Mouse (Mus musculus) stomach, embryonic 15.5 days (tissue): ENCODE measurements around the gene Dnajc4. TPM values are rescaled to one million over a fixed set of nuclear protein-coding genes. Genes with fewer than 3 reads are reported as not detected.

Source experiments
- ATAC-seq: fragments of 200-750 bp; cut with Nextera tagmentation; 2 replicates; pipeline ENCODE4 v1.8.0; 2017; ENCODE audit warnings: low read depth, moderate number of reproducible peaks, moderate TSS enrichment; ENCODE audit not compliant: insufficient read depth, low FRiP score
- H3K27ac ChIP-seq: fragments of 300-500 bp; sonication (generic); 2 replicates; pipeline ENCODE4 v1.5.1; 2015; ENCODE audit warnings: mild to moderate bottlenecking, inconsistent platforms
- H3K27me3 ChIP-seq: fragments of 300-500 bp; sonication (generic); replicated peaks from 2 replicates; pipeline ENCODE4 v1.6.1; 2015; ENCODE audit warnings: inconsistent platforms
- H3K36me3 ChIP-seq: fragments of 300-500 bp; sonication (generic); 2 replicates; pipeline ENCODE4 v1.6.1; 2015; ENCODE audit warnings: inconsistent platforms
- H3K4me1 ChIP-seq: fragments of 300-500 bp; sonication (generic); 2 replicates; pipeline ENCODE4 v1.6.1; 2015; ENCODE audit warnings: inconsistent platforms
- H3K4me2 ChIP-seq: fragments of 300-500 bp; sonication (generic); 2 replicates; pipeline ENCODE4 v1.6.1; 2015; ENCODE audit warnings: mild to moderate bottlenecking, inconsistent platforms
- H3K4me3 ChIP-seq: fragments of 300-500 bp; sonication (generic); replicated peaks from 2 replicates; pipeline ENCODE4 v1.5.1; 2015; ENCODE audit warnings: inconsistent platforms
- H3K9ac ChIP-seq: fragments of 300-500 bp; sonication (generic); 2 replicates; pipeline ENCODE4 v1.6.1; 2015; ENCODE audit warnings: inconsistent platforms
- H3K9me3 ChIP-seq: fragments of 300-500 bp; sonication (generic); 2 replicates; pipeline ENCODE4 v1.6.1; 2016; ENCODE audit warnings: inconsistent platforms
- WGBS: fragments of 180-500 bp; shearing (Covaris S2); methylation state at CpG from one replicate; pipeline ENCODE4 v1.1.7; 2015; 5-methylcytosine and 5-hydroxymethylcytosine counted together
- polyA plus RNA-seq: library from polyadenylated mRNA; unstranded; fragments of >200 nt; fragmentation: Nextera tagmentation; extraction: Ambion mirVana; gene quantifications from 2 replicates; pipeline ENCODE4 v1.2.1, GENCODE M21; 2015

Gene Dnajc4
- polyA plus RNA-seq, 1 experiment from 2014 or later, result 26.4 TPM

DNA sequence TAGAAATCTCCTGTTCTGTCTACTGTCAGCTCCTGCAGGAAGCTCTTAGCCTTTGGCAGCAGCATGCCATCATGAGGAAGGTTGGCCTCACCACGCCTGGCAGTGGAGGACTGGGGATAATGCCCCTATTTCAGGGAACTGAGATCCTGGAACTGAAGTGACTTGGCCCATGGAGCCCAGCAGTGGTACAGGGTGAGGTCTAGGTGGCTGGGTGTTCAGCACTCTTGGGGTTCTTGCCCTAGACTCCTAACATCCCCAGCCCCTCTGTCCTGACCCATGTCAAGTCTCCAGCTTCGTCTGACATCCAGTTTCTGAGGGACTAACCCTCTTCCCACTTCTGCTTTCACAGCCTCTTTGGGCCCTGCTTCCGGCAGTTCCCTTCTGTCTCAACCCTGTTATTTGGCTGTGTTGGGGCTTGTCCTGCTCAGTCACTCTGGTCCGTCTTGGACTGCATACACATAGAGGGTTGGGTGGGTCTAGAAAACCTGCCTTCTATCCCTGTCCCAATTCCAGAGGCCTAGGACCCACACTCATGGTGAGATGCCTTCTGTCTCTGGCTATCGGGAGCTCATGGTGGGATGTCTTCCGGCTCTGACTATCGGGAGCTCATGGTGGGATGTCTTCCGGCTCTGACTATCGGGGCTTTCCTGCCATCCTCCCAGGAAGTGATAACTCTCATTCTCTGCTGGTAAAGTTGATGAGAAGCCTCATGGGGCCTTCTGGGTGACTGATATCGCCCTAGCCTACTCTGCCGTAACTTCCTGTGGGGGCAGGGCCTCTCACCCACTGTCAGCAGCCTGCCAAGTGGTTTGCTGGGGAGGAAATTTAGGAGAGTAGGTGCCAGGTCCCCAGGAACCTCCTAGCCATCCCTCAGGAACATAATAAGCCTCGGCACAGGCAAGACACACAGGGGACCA is 25.4 kb upstream of the Dnajc4 start:
- peak overlapping the region; percentile 16; the same call in 1 of the 2 replicates for H3K4me3 ChIP-seq
- H3K36me3 ChIP-seq, result peaks cover 29% of the 10 kb centered on the region
- peak overlapping the region; percentile 44 for H3K27ac ChIP-seq
- no peaks in the 10 kb centered on the region for H3K9me3 ChIP-seq
- ATAC-seq, result peak; percentile 61; the same call in 1 of the 2 replicates
- no peak overlapping the region for H3K9ac ChIP-seq
- H3K4me1 ChIP-seq, result no peaks in the 10 kb centered on the region
- no peak overlapping the region for H3K4me2 ChIP-seq
- no peaks in the 10 kb centered on the region for H3K27me3 ChIP-seq
- 73% methylated on average over 12 of the region's 12 CpGs for WGBS

GRCm38 (mm10) chr19:7014481-7015135 is 22.2 kb upstream of the Dnajc4 start:
- Histone ChIP-seq H3K36me3 (no peaks in the 10 kb centered on the region), H3K27ac (no peak overlapping the region), H3K9me3 (no peaks in the 10 kb centered on the region), H3K4me1 (no peaks in the 10 kb centered on the region), H3K4me3 (no peak overlapping the region), H3K27me3 (no peaks in the 10 kb centered on the region), H3K4me2 (no peak overlapping the region), H3K9ac (no peak overlapping the region)
- no peak for ATAC-seq
- 90% methylated on average over 20 of the region's 20 CpGs for WGBS

DNA sequence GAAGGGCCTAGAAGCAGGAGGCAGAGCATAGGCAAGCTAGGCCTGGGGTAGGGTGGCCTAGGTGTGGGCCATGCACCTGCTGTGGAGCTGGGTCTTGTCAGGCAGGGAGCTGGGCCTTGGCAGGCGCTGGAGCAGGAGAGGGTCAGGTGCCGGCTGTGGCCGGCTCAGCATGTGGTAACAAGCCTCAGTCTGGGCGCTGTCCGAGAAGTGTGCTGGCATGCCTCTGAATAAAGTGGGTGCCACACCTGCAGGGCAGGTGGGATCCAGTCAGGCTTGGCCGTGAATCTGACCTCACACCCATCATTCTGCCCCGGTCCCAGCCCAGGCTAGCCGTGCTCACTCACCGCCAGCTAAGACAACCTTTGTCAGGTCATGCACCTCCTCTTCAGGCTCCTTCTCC is 21.6 kb upstream of the Dnajc4 start:
- no peak overlapping the region for H3K4me3 ChIP-seq
- no peaks in the 10 kb centered on the region for H3K9me3 ChIP-seq
- ATAC-seq, result no peak

DNA sequence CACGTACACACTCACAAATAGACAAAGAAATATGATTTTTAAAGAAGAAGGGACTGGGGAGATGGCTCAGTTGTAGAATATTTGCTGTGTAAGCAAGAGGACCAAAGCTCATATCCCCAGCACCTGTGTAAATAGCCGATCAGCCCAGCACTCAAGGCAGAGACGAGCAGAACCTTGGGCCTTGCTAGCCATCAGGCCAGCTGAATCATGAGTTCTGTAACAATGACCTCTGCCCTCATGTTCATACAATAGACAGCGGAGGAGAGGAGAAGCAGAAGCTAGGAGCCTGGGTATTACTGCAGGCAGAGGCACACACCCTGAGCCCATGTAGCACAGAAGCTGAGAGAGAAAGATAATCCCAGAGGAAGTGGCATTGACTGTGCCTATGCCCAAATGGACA is 20.1 kb upstream of the Dnajc4 start:
- no peak overlapping the region for H3K4me3 ChIP-seq
- ATAC-seq, result no peak
- H3K9ac ChIP-seq, result no peak overlapping the region
- 60% methylated on average over 4 of the region's 4 CpGs for WGBS
- H3K27ac ChIP-seq, result no peak overlapping the region
- no peaks in the 10 kb centered on the region for H3K9me3 ChIP-seq
- no peaks in the 10 kb centered on the region for H3K27me3 ChIP-seq
- no peaks in the 10 kb centered on the region for H3K36me3 ChIP-seq
- H3K4me1 ChIP-seq, result no peaks in the 10 kb centered on the region
- no peak overlapping the region for H3K4me2 ChIP-seq

More for the DNA sequence above, 21.6 kb upstream of the Dnajc4 start:
- Histone ChIP-seq H3K36me3 (no peaks in the 10 kb centered on the region), H3K27ac (no peak overlapping the region), H3K27me3 (no peaks in the 10 kb centered on the region), H3K4me1 (no peaks in the 10 kb centered on the region), H3K9ac (no peak overlapping the region), H3K4me2 (no peak overlapping the region)
- 87% methylated on average over 9 of the region's 9 CpGs for WGBS

DNA sequence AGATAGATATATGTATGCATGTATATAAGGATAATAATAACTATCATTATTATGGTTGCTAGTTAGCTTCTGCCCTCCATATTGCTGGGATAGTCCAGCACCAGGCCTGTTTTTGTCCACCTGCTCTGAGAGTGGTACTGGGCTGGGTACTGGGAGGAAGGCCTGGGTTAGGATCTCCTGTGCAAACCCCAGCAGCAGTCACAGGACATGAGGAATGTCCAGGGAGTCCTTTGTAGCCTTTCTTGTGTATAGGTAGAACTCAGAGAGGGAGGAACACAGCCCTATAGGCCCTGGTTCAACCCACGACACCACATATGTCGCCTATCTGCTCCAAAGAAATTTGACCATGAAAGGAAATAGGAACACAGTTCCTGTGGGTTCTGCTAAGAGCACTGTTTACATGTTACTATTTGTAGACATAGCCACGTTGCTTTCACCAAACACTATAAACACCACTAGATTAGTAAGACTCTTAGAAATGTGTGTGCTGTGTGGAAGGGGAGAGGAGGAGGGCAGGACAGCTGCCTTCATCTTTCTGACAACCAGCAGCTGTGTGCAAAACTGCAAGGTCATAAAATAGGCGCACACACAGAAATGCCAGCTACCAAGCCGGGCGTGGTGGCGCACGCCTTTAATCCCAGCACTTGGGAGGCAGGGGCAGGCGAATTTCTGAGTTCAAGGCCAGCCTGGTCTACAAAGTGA is 14.7 kb upstream of the Dnajc4 start:
- Histone ChIP-seq H3K36me3 (no peaks in the 10 kb centered on the region), H3K27me3 (no peaks in the 10 kb centered on the region), H3K4me1 (no peaks in the 10 kb centered on the region), H3K9me3 (no peaks in the 10 kb centered on the region), H3K4me3 (no peak overlapping the region), H3K27ac (peak overlapping the region; percentile 82), H3K4me2 (no peak overlapping the region), H3K9ac (no peak overlapping the region)
- WGBS, result 66% methylated on average over 9 of the region's 9 CpGs
- peak; percentile 23; the same call in 1 of the 2 replicates for ATAC-seq

DNA sequence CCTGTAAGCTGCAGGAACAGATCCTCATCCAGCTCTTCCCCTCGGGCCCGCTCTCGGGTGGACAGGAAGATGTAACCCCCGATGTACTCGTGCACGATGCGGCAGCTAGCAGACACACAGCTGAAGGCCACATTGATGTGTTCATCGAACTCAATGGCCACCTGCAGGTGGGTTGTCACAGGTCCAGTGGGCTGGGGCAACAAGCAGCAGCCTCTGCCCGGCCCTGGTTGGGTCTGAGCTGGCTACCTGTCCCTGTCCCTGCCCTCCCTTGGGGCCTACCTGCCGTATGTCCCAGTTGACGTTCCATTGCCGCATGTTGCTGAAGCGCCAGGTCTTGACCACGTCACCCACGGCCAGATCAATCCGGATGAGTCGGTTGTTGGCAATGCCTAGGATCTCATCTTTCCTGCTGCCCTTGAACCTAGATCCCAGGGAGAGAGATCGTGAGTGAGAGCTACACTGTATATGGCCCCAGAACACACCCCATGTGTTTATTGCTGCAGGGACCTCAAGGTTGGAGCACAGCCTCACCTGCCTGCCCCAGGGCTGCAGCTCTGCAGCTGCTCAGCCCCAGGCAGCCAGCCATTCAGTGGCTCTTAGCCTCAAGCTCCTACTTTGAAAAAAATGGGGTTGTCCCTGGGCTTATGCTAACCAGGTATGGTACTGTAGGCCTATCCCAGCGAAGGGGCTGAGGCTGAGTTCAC is 7.1 kb upstream of the Dnajc4 start:
- H3K27ac ChIP-seq, result no peak overlapping the region
- H3K27me3 ChIP-seq, result no peaks in the 10 kb centered on the region
- H3K4me1 ChIP-seq, result peaks cover 17% of the 10 kb centered on the region
- no peak overlapping the region for H3K9ac ChIP-seq
- WGBS, result 93% methylated on average over 19 of the region's 19 CpGs
- no peak for ATAC-seq
- H3K4me2 ChIP-seq, result no peak overlapping the region
- peaks cover 12% of the 10 kb centered on the region; the same call in 1 of the 2 replicates for H3K36me3 ChIP-seq
- H3K4me3 ChIP-seq, result no peak overlapping the region
- H3K9me3 ChIP-seq, result no peaks in the 10 kb centered on the region

DNA sequence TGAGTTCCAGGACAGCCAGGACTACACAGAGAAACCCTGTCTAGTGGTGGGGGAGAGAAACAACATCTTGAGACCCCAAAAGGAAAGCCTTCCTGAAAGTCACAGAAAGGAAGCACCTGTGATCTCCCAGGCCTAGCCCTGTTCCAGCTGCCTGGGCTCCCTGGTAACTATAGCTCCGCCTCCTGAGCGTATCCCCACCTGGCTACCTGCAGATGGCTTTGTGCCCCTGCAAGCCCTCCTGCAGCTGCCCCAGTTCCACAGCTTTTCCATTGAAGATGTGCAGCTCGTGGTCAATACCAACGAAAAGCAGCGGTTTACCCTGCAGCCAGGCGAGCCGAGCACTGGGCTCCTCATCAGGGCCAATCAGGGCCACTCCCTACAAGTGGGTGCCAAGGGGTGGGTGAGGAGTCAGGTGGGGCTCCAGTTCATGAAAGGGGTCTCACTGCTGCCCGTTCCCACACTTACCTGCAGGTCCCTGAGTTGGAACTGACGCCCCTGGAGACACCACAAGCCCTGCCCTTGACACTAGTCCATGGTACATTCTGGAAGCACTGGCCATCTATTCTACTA is 5.4 kb upstream of the Dnajc4 start:
- no peak overlapping the region for H3K27ac ChIP-seq
- H3K9ac ChIP-seq, result no peak overlapping the region
- H3K4me1 ChIP-seq, result peaks cover 23% of the 10 kb centered on the region
- no peaks in the 10 kb centered on the region for H3K27me3 ChIP-seq
- no peak overlapping the region for H3K4me2 ChIP-seq
- no peak for ATAC-seq
- H3K4me3 ChIP-seq, result no peak overlapping the region
- no peaks in the 10 kb centered on the region for H3K9me3 ChIP-seq
- WGBS, result 84% methylated on average over 9 of the region's 9 CpGs
- H3K36me3 ChIP-seq, result peaks cover 12% of the 10 kb centered on the region; the same call in 1 of the 2 replicates

- WGBS, result under 1% methylated on average over 24 of the region's 24 CpGs
- Histone ChIP-seq H3K9me3 (no peaks in the 10 kb centered on the region), H3K4me3 (peak within 1 kb of the TSS; percentile 63), H3K4me2 (peak within 1 kb of the TSS; percentile 82), H3K27ac (peak within 1 kb of the TSS; percentile 77), H3K4me1 (peaks cover 32% of the 10 kb centered on the region), H3K9ac (peak within 1 kb of the TSS; percentile 81), H3K36me3 (peaks cover 12% of the 10 kb centered on the region; the same call in 1 of the 2 replicates), H3K27me3 (no peaks in the 10 kb centered on the region)
- ATAC-seq, result peak; percentile 83
Measured at GRCm38 (mm10) chr19:6996006-6996405, 3.6 kb upstream of the Dnajc4 start, which contains the start of the genes Nudt22 and Trpt1. Gene Nudt22, minus strand, starts transcription at chr19:6996117. Gene Trpt1, plus strand, starts transcription at chr19:6996131.

DNA sequence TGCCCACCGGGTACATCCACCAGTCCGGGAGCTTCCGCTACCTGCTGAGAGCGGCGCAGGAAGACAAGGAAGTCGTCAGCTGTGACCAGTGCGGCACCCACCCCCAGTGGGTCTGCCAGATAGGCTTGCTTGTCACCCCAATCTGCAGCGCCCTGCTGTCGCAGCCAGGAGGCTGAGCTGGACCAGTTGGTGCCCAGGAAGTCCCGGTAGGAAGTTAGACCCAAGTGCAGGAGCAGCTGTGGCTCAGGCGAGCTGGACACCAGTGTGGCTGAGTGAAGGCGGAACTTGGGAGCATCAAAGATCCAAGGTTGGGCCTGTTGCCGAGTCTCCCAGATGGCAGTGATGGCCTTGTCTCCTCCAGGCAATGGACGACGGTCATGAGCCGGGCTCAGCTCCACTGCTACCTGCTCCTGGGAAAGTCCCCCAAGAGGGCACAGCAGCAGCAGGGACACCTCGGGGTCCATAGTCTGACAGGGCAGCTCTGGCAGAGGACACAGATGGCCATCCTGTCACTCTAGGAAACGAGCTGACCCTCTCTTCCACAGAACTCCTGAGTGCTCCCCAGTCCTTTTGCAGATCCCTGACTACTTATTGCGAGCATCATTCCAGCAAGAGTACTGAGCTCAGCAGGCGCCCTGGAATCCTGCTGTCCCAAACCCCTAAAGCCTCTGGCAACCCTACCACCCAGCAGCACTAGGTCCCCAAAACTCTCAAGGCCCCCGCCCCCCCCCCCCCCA is 3.1 kb upstream of the Dnajc4 start:
- Histone ChIP-seq H3K4me1 (peaks cover 32% of the 10 kb centered on the region), H3K27ac (0 out of 2 replicates have a peak overlapping the region, but pooled peaks have one; percentile 21), H3K4me3 (peak overlapping the region; percentile 63), H3K4me2 (peak overlapping the region; percentile 82), H3K9me3 (no peaks in the 10 kb centered on the region), H3K9ac (peak overlapping the region; percentile 81; the same call in 1 of the 2 replicates), H3K36me3 (peaks cover 12% of the 10 kb centered on the region; the same call in 1 of the 2 replicates), H3K27me3 (no peaks in the 10 kb centered on the region)
- 45% methylated on average over 21 of the region's 21 CpGs for WGBS
- no peak for ATAC-seq

GRCm38 (mm10) chr19:6994489-6994888 is 2.1 kb upstream of the Dnajc4 start:
- Histone ChIP-seq H3K4me1 (peaks cover 32% of the 10 kb centered on the region), H3K4me3 (no peak overlapping the region), H3K36me3 (peaks cover 6% of the 10 kb centered on the region; the same call in 1 of the 2 replicates), H3K9me3 (no peaks in the 10 kb centered on the region), H3K4me2 (peak overlapping the region; percentile 82; the same call in 1 of the 2 replicates), H3K27ac (no peak overlapping the region), H3K27me3 (no peaks in the 10 kb centered on the region), H3K9ac (no peak overlapping the region)
- no peak for ATAC-seq
- WGBS, result 83% methylated on average over 8 of the region's 8 CpGs
